In the genomic region with DNA sequence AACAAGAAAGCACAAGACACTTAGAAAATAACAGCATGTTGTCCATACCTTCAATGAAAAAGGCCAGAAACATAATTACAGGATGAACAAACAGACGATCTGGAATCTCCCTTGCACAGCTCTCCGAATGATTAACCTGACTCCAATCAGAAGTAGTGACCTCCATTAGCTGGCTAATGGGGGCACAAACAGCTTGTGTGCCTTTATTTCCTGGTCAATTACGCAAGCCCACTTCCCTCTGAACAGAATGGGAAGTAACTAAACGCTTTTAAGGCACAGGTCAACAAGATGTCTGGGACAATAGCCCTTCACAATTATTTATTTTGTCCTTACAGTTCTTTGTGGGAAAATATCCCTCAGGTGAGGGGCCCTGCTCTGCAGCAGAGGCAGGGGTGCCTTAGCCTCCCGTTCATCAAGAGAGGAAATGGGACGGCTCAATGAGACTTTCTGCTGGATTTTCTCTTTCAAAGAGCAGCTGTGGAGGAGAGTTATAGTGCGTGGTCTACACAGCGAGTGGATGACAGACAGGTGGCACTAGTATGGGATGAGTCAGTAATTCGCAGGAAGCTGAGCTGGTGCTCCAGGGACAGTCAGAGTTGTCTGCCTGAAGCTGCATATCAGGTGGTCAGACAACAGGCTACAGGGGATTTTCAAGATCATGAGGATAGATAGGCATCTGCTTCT, we compare ENCODE assay signal across 31 mouse cellular contexts. TPM values are rescaled to one million over a fixed set of nuclear protein-coding genes. Genes with fewer than 3 reads are reported as not detected.
DNase-seq lines count a peak whose midpoint lies in the region; ATAC-seq and TF ChIP-seq lines count a peak whose summit lies in the region.
"Had no signal": no experiment of that assay in that cellular context is flagged by ENCODE, and none has a peak within 500 bp of the region (broad histone marks: within the 10 kb centered on the region; RNA-seq: fewer than 3 reads in every experiment).

No protein-coding gene starts in this region.

- no peaks in the 10 kb centered on the region for H3K9me3 ChIP-seq in heart, embryonic 12.5 days (replicated peaks)
- H3K9me3 ChIP-seq in kidney, postnatal 0 days (replicated peaks; ENCODE audit: low read length) = no peaks in the 10 kb centered on the region
- H3K9me3 ChIP-seq in intestine, embryonic 16.5 days (ENCODE audit: control insufficient read depth, low read length) = no peaks in the 10 kb centered on the region
- H3K9me3 ChIP-seq: G1E; limb, embryonic 13.5 days; liver, embryonic 13.5 days had no signal

- no peaks in the 10 kb centered on the region for H3K36me3 ChIP-seq in heart, embryonic 12.5 days
- no peaks in the 10 kb centered on the region for H3K36me3 ChIP-seq in kidney, postnatal 0 days (ENCODE audit: insufficient read depth, low read length)
- no peaks in the 10 kb centered on the region for H3K36me3 ChIP-seq in intestine, embryonic 16.5 days (ENCODE audit: control insufficient read depth, insufficient read depth, low read length)
- H3K36me3 ChIP-seq: G1E; limb, embryonic 13.5 days; liver, embryonic 13.5 days had no signal

- H3K9ac ChIP-seq in heart, embryonic 12.5 days = no peak overlapping the region
- no peak overlapping the region for H3K9ac ChIP-seq in kidney, postnatal 0 days (ENCODE audit: low read depth, low read length)
- no peak overlapping the region for H3K9ac ChIP-seq in intestine, embryonic 16.5 days (ENCODE audit: low read depth, low read length)
- H3K9ac ChIP-seq: hindbrain, embryonic 14.5 days; limb, embryonic 13.5 days; liver, embryonic 13.5 days had no signal

- H3K27me3 ChIP-seq in heart, embryonic 12.5 days (replicated peaks) = no peaks in the 10 kb centered on the region
- H3K27me3 ChIP-seq in kidney, postnatal 0 days (ENCODE audit: insufficient read depth, low read length) = no peaks in the 10 kb centered on the region
- H3K27me3 ChIP-seq in intestine, embryonic 16.5 days (replicated peaks; ENCODE audit: control insufficient read depth, insufficient read depth, low read length) = no peaks in the 10 kb centered on the region
- H3K27me3 ChIP-seq: limb, embryonic 13.5 days; liver, embryonic 13.5 days had no signal

- ATAC-seq in heart, embryonic 12.5 days (ENCODE audit: insufficient number of reproducible peaks, low FRiP score) = no peak
- ATAC-seq in kidney, postnatal 0 days (replicated peaks; ENCODE audit: low FRiP score, low read depth) = peak; percentile 52; the same call in 1 of the 2 replicates
- peak; percentile 44; the same call in 1 of the 2 replicates for ATAC-seq in intestine, embryonic 16.5 days
- ATAC-seq: forebrain, embryonic 14.5 days; lung, postnatal 0 days; midbrain, embryonic 16.5 days had no signal

- H3K4me1 ChIP-seq in heart, embryonic 12.5 days (replicated peaks) = no peaks in the 10 kb centered on the region
- H3K4me1 ChIP-seq in kidney, postnatal 0 days (replicated peaks; ENCODE audit: insufficient read depth, low read length) = 0 out of 2 replicates have a peak, but pooled peaks cover 6% of the 10 kb centered on the region
- peaks cover 6% of the 10 kb centered on the region for H3K4me1 ChIP-seq in brown adipose tissue, adult 24 weeks (ENCODE audit: control insufficient read depth, insufficient read depth, insufficient read length, low read length)
- 0 out of 2 replicates have a peak, but pooled peaks cover 5% of the 10 kb centered on the region for H3K4me1 ChIP-seq in intestine, embryonic 16.5 days (ENCODE audit: control insufficient read depth, insufficient read depth, low read length)
- H3K4me1 ChIP-seq: limb, embryonic 13.5 days; liver, embryonic 13.5 days had no signal

- no peak for TF ChIP-seq CTCF in kidney, postnatal 0 days (IDR thresholded peaks at IDR 0.05; ENCODE audit: low read depth)

- H3K27ac ChIP-seq in heart, embryonic 12.5 days (ENCODE audit: poor library complexity, severe bottlenecking) = no peak overlapping the region
- H3K27ac ChIP-seq in kidney, postnatal 0 days = no peak overlapping the region
- peak overlapping the region; percentile 80 for H3K27ac ChIP-seq in brown adipose tissue, adult 24 weeks (replicated peaks; ENCODE audit: low read depth, low read length)
- H3K27ac ChIP-seq in intestine, embryonic 16.5 days (ENCODE audit: low read length) = no peak overlapping the region
- H3K27ac ChIP-seq: hindbrain, embryonic 14.5 days; left cerebral cortex, adult 2 months; limb, embryonic 13.5 days; liver, embryonic 13.5 days had no signal

- no peak overlapping the region for H3K4me3 ChIP-seq in heart, embryonic 12.5 days
- H3K4me3 ChIP-seq in kidney, postnatal 0 days (replicated peaks; ENCODE audit: low read depth, low read length) = no peak overlapping the region
- no peak overlapping the region for H3K4me3 ChIP-seq in brown adipose tissue, adult 24 weeks (ENCODE audit: insufficient read depth, low read depth, low read length)
- H3K4me3 ChIP-seq in intestine, embryonic 16.5 days (ENCODE audit: low read length) = no peak overlapping the region
- H3K4me3 ChIP-seq: left cerebral cortex, adult 2 months; limb, embryonic 13.5 days; liver, embryonic 13.5 days had no signal

- peak; percentile 80 for DNase-seq in heart, adult 11 months
- no peak for DNase-seq in kidney, postnatal 0 days (ENCODE audit: low spot score)
- no peak for DNase-seq in kidney, postnatal 4 days
- DNase-seq in testis, postnatal 10 days (ENCODE audit: low spot score) = no peak
- no peak for DNase-seq in left cerebral cortex, adult 18-20 months (ENCODE audit: low spot score in 2 of 2)
- DNase-seq: adrenal gland, postnatal 14 days; cerebellum, adult 18-20 months; cerebellum, postnatal 10 days; gastrocnemius, postnatal 14 days; heart, adult 18-20 months; heart, postnatal 4 days; kidney, postnatal 14 days; liver, embryonic 13.5 days; lung, adult 18-20 months; right cerebral cortex, adult 18-20 months; spleen, adult 18-20 months; thymus, postnatal 4 days had no signal

- WGBS in heart, embryonic 12.5 days = 72% methylated on average over 9 of the region's 9 CpGs
- WGBS in kidney, postnatal 0 days = 46% methylated on average over 9 of the region's 9 CpGs
- 53% methylated on average over 9 of the region's 9 CpGs for WGBS in intestine, embryonic 16.5 days

- no peak overlapping the region for H3K4me2 ChIP-seq in heart, embryonic 12.5 days
- no peak overlapping the region for H3K4me2 ChIP-seq in kidney, postnatal 0 days (ENCODE audit: low read length)
- H3K4me2 ChIP-seq in intestine, embryonic 16.5 days (ENCODE audit: low read depth, low read length) = no peak overlapping the region
- H3K4me2 ChIP-seq: heart, embryonic 11.5 days; hindbrain, embryonic 14.5 days; limb, embryonic 13.5 days; liver, embryonic 13.5 days; midbrain, embryonic 11.5 days had no signal

RNA-seq across cellular contexts. Expression of a gene that starts 14.3 kb away (rescaled TPM):
- polyA plus RNA-seq in heart, embryonic 12.5 days (2016; fragmentation: Nextera tagmentation; extraction: Ambion mirVana) = not detected in 2 replicates
- polyA plus RNA-seq in kidney, postnatal 0 days (2015; fragmentation: Nextera tagmentation; extraction: Ambion mirVana) = 3.8 and 4.1 TPM in 2 replicates
- 4.5 and 6.3 TPM in 2 replicates for polyA plus RNA-seq in brown adipose tissue, adult 24 weeks (2012; ENCODE audit: insufficient read depth, insufficient read length, missing spikeins)
- 0.76 and 1.1 TPM in 2 replicates for polyA plus RNA-seq in intestine, embryonic 16.5 days (2015; fragmentation: Nextera tagmentation; extraction: Ambion mirVana)
- total RNA-seq in left cerebral cortex, adult 18-20 months (2021) = 1 to 10 TPM in 1 of 2 experiments, under 1 TPM in 1; 1.00 to 2.2 TPM
- polyA plus RNA-seq: embryonic facial prominence, embryonic 11.5 days; heart, embryonic 11.5 days; midbrain, embryonic 11.5 days; neural tube, embryonic 11.5 days had no signal
